Mouse (Mus musculus) layer of hippocampus, adult 9-10 months (tissue): Measurements from ENCODE around the gene Apoc2.
"Not testable (repeated sequence)": the region's sequence is repeated elsewhere in the genome, so short reads cannot be mapped to it uniquely, and the experiment has no call there.

Experiments used
- DNase-seq: peaks from one replicate; pipeline ENCODE4 v3.0.0; 2022; ENCODE audit warnings: low spot score

The Apoc2 gene

DNA sequence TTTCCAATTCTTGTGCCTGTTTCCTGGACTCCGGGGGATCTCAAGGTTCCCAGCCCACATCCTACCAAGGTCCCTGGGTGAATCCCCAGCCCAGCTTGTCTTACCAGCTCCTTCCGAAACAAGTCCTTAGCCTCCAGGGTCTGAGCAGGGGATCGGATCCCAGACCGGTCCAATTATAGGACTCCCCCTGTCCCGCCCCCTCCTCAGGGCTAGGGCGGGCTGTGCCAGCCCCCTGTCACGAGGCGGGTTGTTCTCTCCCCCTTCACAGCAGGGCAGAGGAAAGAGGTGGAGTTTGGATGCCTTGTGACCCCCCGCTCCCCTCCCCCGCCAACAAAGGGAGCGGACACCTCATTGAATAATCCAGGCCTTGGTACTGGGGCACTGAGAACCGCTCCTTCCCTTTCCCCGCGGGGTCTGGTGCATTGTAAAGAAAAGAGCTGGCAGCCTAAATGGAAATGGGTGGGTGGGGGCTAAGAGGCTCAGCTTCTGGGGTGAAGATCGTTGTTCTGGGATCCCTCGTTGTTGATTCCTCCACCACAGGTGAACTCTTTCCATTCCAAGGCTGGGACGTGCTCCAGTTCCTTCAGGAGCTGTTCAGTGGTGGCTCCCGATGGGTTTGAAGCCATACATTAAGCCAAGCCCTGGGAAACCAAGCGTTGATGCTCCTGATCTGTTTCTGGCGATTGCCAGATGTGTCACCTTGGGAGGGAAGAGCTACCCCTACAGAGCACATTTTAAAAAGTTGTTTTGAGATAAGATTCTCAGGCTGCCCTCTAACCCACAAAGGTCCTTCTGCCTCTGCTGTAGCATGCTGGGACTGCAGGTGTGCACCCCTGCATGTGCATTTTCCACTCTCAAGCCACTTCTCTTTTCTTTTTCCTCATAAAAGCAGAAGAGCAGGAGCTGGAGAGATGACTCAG, 21.4 kb upstream of the Apoc2 start, which contains the start of gene Apoe:
Apoe (minus strand) TSS at position 282 of the 920 bp plus-strand sequence.
- DNase-seq: no peak

DNA sequence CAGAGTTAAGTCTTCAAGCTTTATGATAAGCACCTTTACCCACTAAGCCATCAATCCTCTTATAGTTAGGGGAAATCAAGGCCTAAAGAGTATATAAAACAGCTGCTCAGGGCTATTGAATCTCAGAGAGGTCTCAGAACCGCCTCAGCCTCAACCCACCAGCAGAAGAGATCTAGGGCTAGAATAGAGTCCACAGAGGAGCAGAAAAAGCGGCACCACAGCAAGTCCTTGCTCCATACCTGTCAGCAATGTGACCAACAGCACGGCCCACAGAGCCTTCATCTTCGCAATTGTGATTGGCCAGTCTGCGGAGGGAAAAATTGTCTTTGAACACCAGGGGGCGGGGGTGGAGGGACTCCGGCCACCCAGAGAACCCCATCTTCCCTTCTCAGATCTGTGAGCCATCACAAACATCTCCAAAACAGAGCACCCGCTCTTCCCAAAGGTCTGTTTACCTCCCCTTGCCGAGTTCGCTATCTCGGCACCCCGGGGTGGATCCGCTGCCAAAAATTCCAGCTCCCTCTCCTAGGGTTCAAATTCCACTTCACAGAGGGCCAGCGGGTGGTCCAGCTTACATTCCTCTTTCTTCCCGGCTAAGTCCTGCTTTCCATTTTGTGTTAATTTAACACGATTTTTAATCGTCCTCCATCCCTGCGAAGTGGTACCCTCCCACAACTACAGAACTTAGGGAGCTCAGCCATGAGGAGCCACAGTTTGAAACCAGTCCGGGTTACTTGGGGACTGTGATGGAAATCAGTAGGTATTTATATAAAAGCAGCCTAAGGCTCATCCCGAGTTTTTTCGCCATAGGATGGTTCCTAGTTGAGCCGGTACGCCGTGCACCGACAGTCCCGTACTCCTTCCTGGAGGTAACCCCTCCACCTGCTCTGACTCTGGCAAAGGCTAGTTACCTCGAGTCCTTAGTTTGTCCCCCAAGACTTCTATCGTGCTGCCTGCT, 20.5 kb upstream of the Apoc2 start:
- DNase-seq: no peak

DNA sequence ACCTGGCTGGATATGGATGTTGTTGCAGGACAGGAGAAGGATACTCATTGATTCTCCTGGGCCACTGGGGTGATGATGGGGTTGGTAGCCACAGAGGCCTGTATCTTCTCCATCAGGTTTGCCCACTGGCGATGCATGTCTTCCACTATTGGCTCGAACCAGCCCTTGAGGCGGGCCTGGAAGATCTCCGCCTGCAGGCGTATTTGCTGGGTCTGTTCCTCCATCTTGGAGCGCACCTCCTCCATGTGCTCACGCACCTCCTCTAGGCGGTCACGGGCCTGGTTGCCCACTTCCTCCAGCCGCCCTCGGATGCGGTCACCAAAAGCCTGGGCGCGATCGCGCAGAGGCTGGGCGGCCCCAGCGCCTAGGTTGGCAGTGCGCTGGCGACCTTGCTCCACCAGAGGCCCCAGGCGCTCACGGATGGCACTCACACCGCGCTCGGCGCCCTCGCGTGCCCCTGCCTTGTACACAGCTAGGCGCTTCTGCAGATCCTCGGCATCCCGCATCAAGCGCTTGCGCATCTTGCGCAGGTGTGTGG, 18.7 kb upstream of the Apoc2 start:
- DNase-seq: no peak

DNA sequence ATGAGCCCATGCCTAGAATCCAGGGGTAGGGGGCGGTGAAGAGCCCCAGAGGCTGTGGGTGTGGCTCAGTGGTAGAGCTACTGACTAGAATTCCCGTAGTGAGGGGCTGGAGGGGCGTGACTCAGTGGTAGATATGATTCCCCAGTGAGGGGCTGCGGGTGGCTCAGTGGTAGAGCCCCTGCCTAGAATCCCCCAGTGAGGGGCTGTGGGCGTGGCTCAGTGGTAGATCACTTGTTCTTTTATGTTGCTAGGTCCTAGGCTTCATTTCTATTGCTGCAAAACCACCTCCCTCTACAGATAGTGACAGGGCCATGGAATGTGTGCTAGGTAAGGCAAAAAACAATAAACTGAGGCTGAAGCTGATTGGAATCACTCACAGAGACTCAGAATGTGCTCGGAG, 18.1 kb upstream of the Apoc2 start:
- no peak for DNase-seq

DNA sequence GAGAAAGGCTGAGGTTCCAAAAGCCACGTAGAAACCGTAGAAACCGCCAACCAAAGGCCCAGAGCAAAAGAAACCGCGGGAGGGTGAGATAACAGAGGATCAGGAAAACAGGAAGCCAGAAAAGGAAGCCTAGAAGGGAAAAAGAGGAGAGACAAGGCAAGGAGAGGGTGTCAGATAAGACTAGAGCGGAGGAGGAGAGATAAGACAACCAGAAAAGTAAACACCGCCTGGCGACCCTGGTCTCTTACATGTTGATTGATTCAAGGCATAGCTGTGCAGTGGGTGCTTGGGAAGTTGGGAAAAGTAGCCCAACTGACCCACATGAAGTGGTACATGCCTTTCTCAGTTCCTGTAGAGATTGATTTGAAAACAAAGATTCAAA, 17.5 kb upstream of the Apoc2 start:
- DNase-seq: no peak

DNA sequence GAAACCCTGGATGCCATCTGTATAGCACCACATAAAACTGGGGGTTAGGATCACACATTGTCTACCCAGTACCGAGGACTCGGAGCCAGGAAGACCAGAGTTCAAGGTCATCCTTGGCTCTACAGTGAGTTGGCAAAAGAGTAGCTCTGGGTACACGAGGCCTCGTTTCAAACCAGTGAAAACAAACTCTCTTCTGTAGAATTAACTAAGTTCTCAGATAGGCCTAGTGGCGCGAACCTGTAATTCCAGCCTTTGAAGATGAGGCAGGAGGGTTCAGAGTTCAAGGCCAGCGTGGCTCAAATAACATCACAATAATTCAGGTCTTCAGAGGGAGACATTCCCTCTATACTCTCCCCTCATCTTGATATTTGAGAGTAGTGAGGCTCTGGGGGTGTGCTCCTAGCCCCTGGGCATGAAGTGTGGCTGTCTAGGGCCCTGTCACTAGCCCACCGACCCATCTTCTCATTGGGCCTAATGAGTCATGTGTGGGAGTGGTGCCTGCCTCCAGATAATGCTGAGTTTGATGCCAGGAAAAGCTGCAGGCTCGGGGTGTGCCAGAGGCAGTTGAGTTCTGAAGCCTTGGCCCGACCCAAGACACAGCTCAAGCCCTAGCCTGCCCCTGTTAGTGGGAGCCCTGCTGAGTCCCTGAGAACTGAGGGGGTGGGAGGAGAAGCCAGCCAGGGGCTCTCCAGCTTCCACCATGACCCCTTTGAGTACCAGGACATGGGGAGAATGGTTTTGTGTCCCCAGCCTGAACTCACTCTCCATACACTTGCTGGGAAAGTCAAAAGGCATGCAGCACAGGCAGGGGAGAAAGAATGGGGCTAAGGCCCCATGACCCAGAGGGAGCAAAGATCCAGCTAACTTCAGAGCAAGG, 16.8 kb upstream of the Apoc2 start:
- no peak for DNase-seq

DNA sequence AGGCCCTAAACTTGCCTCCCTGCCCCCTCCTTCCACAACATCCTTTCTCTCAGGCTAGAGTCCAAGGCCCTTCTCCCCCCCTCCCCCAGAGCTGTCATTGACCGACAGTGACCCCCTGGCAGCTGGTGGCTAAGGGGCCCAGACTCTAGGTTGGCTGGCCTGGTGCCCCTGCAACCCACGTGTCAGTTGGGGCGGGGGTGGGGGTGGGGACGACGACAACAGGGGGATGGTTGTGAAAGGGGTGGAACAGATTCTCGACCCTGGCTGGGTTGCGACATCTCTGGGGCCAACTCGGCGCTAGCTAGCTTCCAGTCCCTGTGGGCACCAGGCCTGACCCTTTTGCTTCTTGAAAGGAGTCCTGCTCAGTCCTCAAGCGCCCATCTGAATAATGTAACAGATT, 15.7 kb upstream of the Apoc2 start:
- no peak for DNase-seq

DNA sequence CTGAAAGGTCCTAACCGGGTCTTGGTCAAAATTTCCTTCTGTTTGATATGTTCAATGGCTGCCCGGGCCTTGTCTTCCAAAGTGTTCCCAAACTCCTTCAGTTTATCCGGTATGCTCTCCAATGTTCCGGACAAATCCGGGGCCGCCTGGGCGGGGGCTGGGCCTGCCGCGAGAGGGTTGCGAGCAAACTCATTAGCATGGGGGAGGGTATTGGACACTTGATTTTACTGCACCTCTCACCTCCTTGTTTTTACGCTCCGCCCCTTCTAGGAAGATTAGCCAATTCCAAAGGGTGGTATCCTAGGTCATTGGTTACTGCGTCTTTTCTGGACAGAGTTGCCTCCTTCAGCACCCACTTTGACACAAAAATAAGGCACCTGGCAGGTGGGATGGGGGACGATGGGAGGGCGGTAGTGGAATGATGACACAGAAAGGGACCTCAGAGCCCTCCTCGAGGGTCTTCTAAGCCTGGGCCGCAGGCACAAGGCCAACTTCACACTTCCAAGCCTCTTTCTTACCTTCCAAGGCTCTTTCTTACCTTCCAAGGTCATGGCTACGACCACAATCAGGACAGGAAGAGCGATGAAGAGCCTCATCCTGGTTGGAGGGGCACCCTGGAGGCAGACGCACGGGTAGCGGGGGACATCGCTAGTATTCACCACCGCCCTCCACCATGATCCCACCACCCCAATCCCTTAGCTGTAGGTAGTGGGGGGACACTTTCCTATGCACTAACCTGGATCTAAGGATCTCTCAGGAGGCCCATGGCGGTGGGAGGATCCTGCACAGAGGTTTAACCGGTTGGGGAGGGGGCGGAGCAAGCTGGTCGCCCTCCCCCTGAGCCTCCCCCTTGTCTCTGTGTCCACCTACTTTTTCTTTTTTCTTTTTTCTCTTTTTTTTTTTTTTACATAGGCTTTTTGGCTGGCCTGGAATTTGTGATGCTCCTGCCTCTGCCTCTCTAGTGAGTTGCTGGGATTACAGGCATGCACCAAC, 14.4 kb upstream of the Apoc2 start, which contains the start of gene Apoc1:
Apoc1 (minus strand) TSS at position 788 of the 993 bp plus-strand sequence.
- DNase-seq: no peak

DNA sequence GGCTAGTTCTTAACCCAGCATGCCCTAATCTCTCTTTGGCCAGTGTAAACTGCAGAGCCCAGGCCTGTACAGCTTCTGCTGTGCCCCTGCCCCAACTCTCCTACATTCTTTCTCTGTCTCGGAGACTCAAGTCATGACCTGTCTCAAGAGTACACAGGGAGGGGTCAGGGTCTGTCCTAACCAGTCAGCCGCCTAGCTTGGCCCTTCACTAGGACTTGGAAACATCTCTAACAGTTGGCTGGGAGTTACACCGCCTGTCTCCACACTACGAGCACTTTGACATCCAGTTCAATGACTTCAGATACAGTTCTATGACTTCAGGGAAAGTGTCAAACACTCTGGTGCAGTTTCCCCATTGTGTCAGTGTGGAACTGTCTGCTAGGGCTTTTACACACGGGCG, 13.7 kb upstream of the Apoc2 start:
- DNase-seq: no peak

DNA sequence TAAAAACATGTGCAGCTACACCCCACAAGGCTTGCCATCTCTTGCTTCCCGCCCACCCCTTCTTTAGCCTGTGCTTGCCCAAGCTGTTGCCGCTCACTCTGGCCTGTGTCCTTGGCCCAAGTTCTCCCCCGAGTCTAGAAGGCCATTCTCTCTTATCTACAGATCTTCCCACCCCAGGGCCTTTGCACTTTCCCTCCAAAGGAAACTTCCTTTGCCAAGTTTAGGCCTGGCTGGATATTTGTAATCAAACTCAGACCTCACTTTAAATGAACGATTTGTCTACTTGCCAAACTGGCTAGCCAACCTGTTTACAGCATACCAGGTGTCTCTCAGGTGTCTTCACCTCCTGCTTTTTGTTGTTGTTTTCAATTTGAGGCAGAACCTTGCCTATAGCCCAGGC, 13.1 kb upstream of the Apoc2 start:
- no peak for DNase-seq

DNA sequence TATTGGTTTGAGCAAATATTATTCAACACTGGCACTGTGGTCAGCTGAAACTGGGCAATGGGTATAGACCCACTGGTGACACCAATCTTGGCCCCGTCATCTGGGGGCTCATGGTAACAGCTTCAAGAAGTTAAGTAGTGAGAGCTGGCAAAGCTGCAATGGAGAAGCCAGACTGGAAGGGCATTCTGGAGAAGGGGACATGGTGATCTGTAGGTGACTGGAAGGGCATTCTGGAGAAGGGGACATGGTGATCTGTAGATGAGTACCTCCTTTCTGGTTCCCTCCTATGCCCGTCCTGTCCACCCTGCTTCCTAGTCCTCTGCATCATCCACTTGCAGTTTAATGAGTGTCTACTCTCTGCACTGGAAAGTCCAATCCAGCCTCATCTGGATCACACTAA, 10.9 kb upstream of the Apoc2 start:
- no peak for DNase-seq

DNA sequence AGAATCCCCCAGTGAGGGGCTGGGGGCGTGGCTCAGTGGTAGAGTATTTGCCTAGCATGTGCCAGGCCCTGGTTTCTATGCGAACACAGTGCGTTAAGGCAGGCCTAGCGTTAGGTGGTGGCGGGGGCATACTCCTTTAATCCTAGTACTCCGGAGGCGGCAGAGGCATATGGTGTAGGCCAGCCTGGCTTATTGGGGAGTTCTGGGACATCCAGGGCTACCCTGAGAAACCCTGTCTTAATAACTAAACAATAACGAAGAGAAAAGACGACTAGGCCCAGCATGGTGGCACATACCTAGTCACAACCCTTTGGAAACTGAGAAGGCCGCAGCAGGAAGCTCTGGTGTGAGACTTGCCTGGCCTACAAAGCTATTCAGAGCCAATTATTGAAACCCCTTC, 10.4 kb upstream of the Apoc2 start:
- no peak for DNase-seq

DNA sequence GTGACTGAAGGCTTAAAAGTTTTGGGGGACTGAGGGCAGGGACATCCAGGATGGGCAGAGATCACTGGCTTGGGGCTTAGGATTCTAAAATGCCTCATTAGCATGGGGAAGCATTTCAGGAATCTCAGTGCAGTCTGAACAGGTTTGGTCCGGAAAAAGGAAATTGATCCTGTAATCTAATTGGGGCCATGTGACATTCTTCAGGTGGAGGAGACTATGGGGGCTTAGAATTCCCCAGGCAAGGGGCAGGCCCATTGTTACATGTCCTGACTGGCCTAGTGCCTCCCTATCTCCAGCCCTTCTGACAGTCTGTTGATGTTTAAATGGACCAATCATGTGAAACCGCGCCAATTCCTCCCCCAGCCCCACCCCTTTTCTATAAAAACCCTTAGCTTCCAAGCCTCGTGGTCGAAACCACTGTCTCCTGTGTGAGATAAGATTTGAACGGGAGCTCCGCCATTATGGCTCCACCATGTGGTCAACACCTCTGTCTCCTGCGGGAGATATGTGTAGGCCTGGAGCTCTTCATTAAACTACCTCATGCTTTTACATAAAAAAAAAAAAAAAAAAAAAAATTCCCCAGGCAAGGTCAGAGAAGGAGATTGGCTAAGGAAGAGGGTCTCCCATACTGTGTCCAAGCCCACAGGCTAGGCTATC, 9.3 kb upstream of the Apoc2 start:
- DNase-seq: not testable (repeated sequence)

DNA sequence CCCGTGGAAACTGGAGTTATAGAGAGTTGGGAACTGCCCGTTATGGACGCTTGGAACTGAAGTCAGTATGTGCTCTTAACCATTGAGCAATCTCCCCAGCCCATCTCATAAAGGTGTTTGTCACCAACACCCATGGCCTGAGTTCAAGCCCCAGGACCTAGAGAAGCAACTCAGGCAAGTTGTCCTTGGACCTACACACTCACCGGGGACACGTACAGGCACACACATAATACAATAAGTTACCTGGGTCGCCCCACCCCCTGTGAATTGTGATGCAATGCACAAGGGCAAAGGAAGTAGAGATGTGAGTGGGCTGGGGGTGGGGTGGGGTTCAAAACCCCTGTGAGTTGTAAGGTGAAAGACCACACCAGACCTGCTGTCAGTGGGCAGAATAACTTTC, 8.8 kb upstream of the Apoc2 start:
- no peak for DNase-seq

DNA sequence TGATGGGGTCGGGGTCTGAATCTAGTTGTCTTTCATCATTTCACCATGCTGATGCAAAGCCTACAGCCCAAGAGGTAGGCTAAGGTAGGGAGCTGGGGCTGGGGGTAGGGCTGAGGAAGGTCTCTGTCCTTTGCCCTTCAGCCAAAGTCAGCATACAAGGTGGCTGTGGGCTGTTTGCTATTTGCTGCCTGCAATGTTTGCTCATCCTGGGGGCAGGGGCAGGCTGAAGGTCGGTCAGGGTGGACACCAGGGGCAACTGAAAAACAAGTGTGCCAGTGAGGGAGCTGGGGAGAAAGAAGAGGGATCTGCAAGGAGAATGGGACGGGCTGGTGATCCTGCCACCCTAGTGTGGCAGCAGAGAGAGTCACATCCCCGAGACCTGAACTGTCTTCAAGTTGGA, 7.6 kb upstream of the Apoc2 start:
- DNase-seq: no peak

DNA sequence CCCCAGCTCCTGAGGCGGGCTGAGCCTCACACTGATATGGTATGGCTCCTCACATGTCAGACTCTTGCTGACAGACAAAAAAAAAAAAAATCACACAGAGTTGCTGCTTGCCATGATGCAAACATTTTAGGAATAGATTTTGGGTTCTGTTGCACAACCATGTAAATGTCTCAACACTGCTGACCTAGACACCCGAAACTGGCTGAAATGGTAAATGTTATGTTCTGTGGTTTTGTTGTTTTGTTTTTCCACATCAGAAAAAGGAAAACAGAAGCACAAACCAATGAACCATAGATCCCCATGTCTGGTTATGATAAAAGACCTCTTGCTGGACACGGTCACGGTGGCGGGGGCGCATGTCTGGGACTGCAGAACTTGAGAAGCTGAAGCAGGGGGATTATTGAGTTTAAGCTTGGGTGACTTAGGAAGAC, 6.0 kb upstream of the Apoc2 start:
- DNase-seq: no peak

DNA sequence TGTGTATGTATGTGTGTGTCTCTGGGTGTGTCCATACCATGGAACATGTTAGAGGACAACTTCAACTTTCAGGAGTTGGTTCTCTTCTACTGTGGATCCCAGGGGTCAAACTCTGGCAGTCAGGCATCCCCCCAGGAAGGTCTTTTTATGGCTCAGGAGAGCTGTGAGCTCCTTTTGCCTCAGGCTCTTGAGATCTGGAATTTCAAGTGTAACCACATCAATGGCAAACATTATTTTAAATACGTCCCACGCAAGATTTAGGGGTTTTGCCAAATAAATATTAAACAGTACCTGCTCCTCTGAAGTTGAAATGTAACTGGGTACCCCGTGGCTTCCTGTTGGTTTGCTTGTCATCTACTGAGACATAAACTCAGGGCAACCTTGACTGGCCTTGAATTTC, 5.2 kb upstream of the Apoc2 start:
- DNase-seq: no peak

DNA sequence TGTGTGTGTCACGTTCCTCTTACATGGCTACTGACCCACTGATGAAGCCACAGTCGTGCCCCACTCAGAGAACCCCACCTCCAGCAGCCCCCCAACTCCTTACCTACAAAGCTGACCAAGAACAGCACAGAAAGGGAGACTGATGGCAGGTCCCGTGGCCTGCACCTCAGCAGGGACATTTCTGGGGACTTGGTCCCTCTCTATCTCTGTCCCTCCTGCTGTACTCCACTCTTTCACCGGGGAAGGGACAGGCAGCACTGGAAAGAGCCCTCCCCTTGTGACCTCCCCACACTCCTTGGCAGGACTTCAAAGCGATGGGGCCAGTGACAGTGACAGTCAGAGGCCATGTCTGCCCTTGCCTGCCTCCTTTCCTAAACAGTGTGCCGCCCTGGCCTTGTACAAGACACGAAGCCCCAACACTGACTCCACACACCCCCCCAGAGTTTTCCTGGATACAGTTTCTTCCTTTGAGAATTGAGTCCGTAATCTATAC, 3.5 kb upstream of the Apoc2 start, which contains the start of the genes Gm44805 and Apoc4:
Gm44805 (minus strand) TSS at position 222 of the 493 bp plus-strand sequence.
Apoc4 (minus strand) TSS at position 278 of the 493 bp plus-strand sequence.
- no peak for DNase-seq

DNA sequence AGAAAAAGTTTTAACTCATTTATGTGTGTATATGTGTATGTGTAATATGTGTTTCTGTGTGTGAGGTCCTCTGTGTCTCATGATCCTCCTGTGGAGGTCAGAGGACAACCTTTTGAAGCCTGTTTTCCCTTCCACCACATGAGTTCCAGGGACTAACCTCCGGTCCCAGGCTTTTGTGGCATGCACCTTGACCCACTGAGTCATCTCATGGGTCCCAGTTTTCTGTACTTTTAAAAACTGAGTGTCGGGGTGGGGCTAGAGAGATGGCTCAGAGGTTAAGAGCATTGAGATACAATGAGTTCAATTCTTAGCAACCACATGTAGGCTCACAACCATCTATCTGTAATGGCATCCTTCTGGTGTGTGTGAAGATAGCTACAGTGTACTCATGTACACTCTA, 3.0 kb upstream of the Apoc2 start:
- no peak for DNase-seq
